Mouse (Mus musculus): ENCODE data around the gene Ssbp3.

GRCm38 (mm10) chr4:107066252-107067124, 156.0 kb downstream of the Ssbp3 start, which contains the start of the genes Mrpl37 and Cyb5rl:
- no peak for TF ChIP-seq CTCF (IDR thresholded peaks at IDR 0.05; ENCODE audit: low read depth)
- TF ChIP-seq EP300 (IDR thresholded peaks at IDR 0.05; ENCODE audit: low read depth) = no peak
